ENCODE assay signal across 14 mouse cellular contexts in genomic region chr12:102769000-102769399, GRCm38 (mm10). TPM values are rescaled to one million over a fixed set of nuclear protein-coding genes. Genes with fewer than 3 reads are reported as not detected.
DNase-seq lines count a peak whose midpoint lies in the region; ATAC-seq and TF ChIP-seq lines count a peak whose summit lies in the region.
"Had no signal": no experiment of that assay in that cellular context is flagged by ENCODE, and none has a peak within 500 bp of the region (broad histone marks: within the 10 kb centered on the region; RNA-seq: fewer than 3 reads in every experiment).

No protein-coding gene starts in this region.

- no peaks in the 10 kb centered on the region for H3K27me3 ChIP-seq in midbrain, embryonic 14.5 days (ENCODE audit: control insufficient read depth, insufficient read depth, low read length)
- no peaks in the 10 kb centered on the region for H3K27me3 ChIP-seq in midbrain, embryonic 10.5 days (ENCODE audit: low read depth, poor library complexity, severe bottlenecking)
- no peaks in the 10 kb centered on the region for H3K27me3 ChIP-seq in MEL (ENCODE audit: control insufficient read depth in 1 of 2, insufficient read depth in 2 of 2, low read length in 2 of 2)
- no peaks in the 10 kb centered on the region for H3K27me3 ChIP-seq in stomach, postnatal 0 days (ENCODE audit: control insufficient read depth, insufficient read depth, low read length)
- H3K27me3 ChIP-seq: megakaryocyte, embryonic 14.5 days had no signal

- peak; percentile 6; the same call in 1 of the 2 replicates for TF ChIP-seq RAD21 in MEL (IDR thresholded peaks at IDR 0.05; ENCODE audit: low read depth, low read length)

- no peak overlapping the region for H3K27ac ChIP-seq in midbrain, embryonic 14.5 days (replicated peaks; ENCODE audit: low read depth, low read length)
- no peak overlapping the region for H3K27ac ChIP-seq in midbrain, embryonic 10.5 days (replicated peaks)
- H3K27ac ChIP-seq in MEL (ENCODE audit: control insufficient read depth, low read depth, low read length) = no peak overlapping the region
- no peak overlapping the region for H3K27ac ChIP-seq in stomach, postnatal 0 days (replicated peaks)

- TF ChIP-seq EP300 in MEL (IDR thresholded peaks at IDR 0.05; ENCODE audit: low read depth in 1 of 2, low read length in 2 of 2) = no peak
- no peak for TF ChIP-seq EP300 in stomach, postnatal 0 days (optimal IDR thresholded peaks at IDR 0.05)

- TF ChIP-seq CTCF in MEL (IDR thresholded peaks at IDR 0.05 in 2 of 3, conservative IDR thresholded peaks at IDR 0.05 in 1 of 3; ENCODE audit: control insufficient read depth in 1 of 3, insufficient read depth in 1 of 3, low read depth in 2 of 3, low read length in 3 of 3, poor library complexity in 1 of 3, severe bottlenecking in 1 of 3) = peak in 2 of 3 experiments; percentile 11 to 39; a peak in 2 of 6 replicates
- peak; percentile 61 for TF ChIP-seq CTCF in stomach, postnatal 0 days (IDR thresholded peaks at IDR 0.05; ENCODE audit: low read depth)

- ATAC-seq in midbrain, embryonic 14.5 days (ENCODE audit: low FRiP score, low TSS enrichment) = no peak
- ATAC-seq in stomach, postnatal 0 days (ENCODE audit: low FRiP score, low TSS enrichment) = no peak

- DNase-seq in kidney, adult 9 months = peak; percentile 31
- DNase-seq in kidney, adult 11 months = no peak
- DNase-seq in midbrain, embryonic 14.5 days = peak; percentile 27
- no peak for DNase-seq in midbrain, embryonic 10.5 days (ENCODE audit: low spot score)
- DNase-seq in MEL (ENCODE audit: low read depth, low spot score) = no peak
- DNase-seq in stomach, postnatal 0 days (ENCODE audit: low spot score) = no peak
- no peak for DNase-seq in spleen, postnatal 14 days (ENCODE audit: low spot score in 2 of 2)
- DNase-seq: adrenal gland, adult 8-10 months had no signal

- TF ChIP-seq POLR2A in MEL (IDR thresholded peaks at IDR 0.05; ENCODE audit: control insufficient read depth in 1 of 2, insufficient read depth in 1 of 2, low read depth in 1 of 2, low read length in 2 of 2, poor library complexity in 1 of 2) = no peak

- no peaks in the 10 kb centered on the region for H3K4me1 ChIP-seq in midbrain, embryonic 14.5 days (ENCODE audit: control insufficient read depth, insufficient read depth, low read length)
- H3K4me1 ChIP-seq in midbrain, embryonic 10.5 days = no peaks in the 10 kb centered on the region
- H3K4me1 ChIP-seq in MEL (ENCODE audit: control insufficient read depth in 1 of 2, insufficient read depth in 2 of 2, low read length in 2 of 2) = no peaks in the 10 kb centered on the region
- H3K4me1 ChIP-seq in stomach, postnatal 0 days (replicated peaks; ENCODE audit: control insufficient read depth, insufficient read depth) = no peaks in the 10 kb centered on the region

- peaks cover 90% of the 10 kb centered on the region for H3K36me3 ChIP-seq in midbrain, embryonic 14.5 days (ENCODE audit: control insufficient read depth, insufficient read depth, low read length)
- H3K36me3 ChIP-seq in midbrain, embryonic 10.5 days = peaks cover 99% of the 10 kb centered on the region
- peaks cover 0 to 39% of the 10 kb centered on the region in 2 experiments; a peak in 2 of 4 replicates for H3K36me3 ChIP-seq in MEL (ENCODE audit: control insufficient read depth in 1 of 2, insufficient read depth in 2 of 2, low read length in 2 of 2)
- peaks cover 19% of the 10 kb centered on the region for H3K36me3 ChIP-seq in stomach, postnatal 0 days (ENCODE audit: control insufficient read depth, insufficient read depth, low read length)

- H3K79me2 ChIP-seq in MEL (ENCODE audit: control insufficient read depth, insufficient read depth, low read length, poor library complexity) = no peaks in the 10 kb centered on the region

- H3K9me3 ChIP-seq in midbrain, embryonic 14.5 days (ENCODE audit: control insufficient read depth, low read length) = no peaks in the 10 kb centered on the region
- no peaks in the 10 kb centered on the region; the same call in 1 of the 2 replicates for H3K9me3 ChIP-seq in midbrain, embryonic 10.5 days (replicated peaks)
- no peaks in the 10 kb centered on the region for H3K9me3 ChIP-seq in MEL (replicated peaks; ENCODE audit: insufficient read depth, low read length)
- no peaks in the 10 kb centered on the region for H3K9me3 ChIP-seq in stomach, postnatal 0 days (ENCODE audit: control insufficient read depth, low read length)
- H3K9me3 ChIP-seq: megakaryocyte, embryonic 14.5 days had no signal

- no peak overlapping the region for H3K9ac ChIP-seq in midbrain, embryonic 14.5 days (replicated peaks; ENCODE audit: low read length)
- no peak overlapping the region for H3K9ac ChIP-seq in MEL (ENCODE audit: control insufficient read depth, low read depth, low read length, poor library complexity, severe bottlenecking)
- no peak overlapping the region for H3K9ac ChIP-seq in stomach, postnatal 0 days (ENCODE audit: low read length)

- H3K4me3 ChIP-seq in midbrain, embryonic 14.5 days (replicated peaks; ENCODE audit: low read depth, low read length) = no peak overlapping the region
- H3K4me3 ChIP-seq in midbrain, embryonic 10.5 days = no peak overlapping the region
- H3K4me3 ChIP-seq in MEL (ENCODE audit: control insufficient read depth in 1 of 2, insufficient read depth in 1 of 2, low read depth in 2 of 2, low read length in 2 of 2) = no peak overlapping the region
- H3K4me3 ChIP-seq in stomach, postnatal 0 days (ENCODE audit: low read depth, low read length) = no peak overlapping the region
- H3K4me3 ChIP-seq: megakaryocyte, embryonic 14.5 days had no signal

- WGBS in midbrain, embryonic 14.5 days = 95% methylated on average over 4 of the region's 4 CpGs
- WGBS in midbrain, embryonic 10.5 days = 94% methylated on average over 4 of the region's 4 CpGs
- 92% methylated on average over 4 of the region's 4 CpGs for WGBS in stomach, postnatal 0 days

- H3K4me2 ChIP-seq in midbrain, embryonic 14.5 days (ENCODE audit: low read length) = no peak overlapping the region
- no peak overlapping the region for H3K4me2 ChIP-seq in stomach, postnatal 0 days (replicated peaks; ENCODE audit: low read depth)

TF ChIP-seq in MEL, 35 proteins besides CTCF, POLR2A, EP300 and RAD21 (continues in another document):
- TF ChIP-seq UBTF (IDR thresholded peaks at IDR 0.05; ENCODE audit: borderline replicate concordance, insufficient read depth, low read depth, low read length) (no peak), ZKSCAN1 (IDR thresholded peaks at IDR 0.05; ENCODE audit: low read depth, low read length) (no peak), MAFK (IDR thresholded peaks at IDR 0.05; ENCODE audit: borderline replicate concordance, low read depth, low read length) (no peak), JUND (IDR thresholded peaks at IDR 0.05; ENCODE audit: low read depth, low read length) (no peak), MAX (IDR thresholded peaks at IDR 0.05; ENCODE audit: low read length) (no peak), GABPA (IDR thresholded peaks at IDR 0.05; ENCODE audit: low read depth, low read length) (no peak), KAT2A (conservative IDR thresholded peaks at IDR 0.05; ENCODE audit: low read depth, low read length) (no peak), USF2 (IDR thresholded peaks at IDR 0.05; ENCODE audit: borderline replicate concordance in 1 of 2, insufficient read depth in 1 of 2, low read depth in 1 of 2, low read length in 2 of 2) (no peak), USF1 (IDR thresholded peaks at IDR 0.05; ENCODE audit: low read depth, low read length) (no peak), ZNF384 (IDR thresholded peaks at IDR 0.05; ENCODE audit: low read depth, low read length) (no peak)

RNA-seq across cellular contexts. Expression of gene Gm20604, which starts 10.5 kb away (rescaled TPM):
- 46.7 and 47.3 TPM in 2 replicates for polyA plus RNA-seq in midbrain, embryonic 14.5 days (2014; fragmentation: Nextera tagmentation; extraction: Ambion mirVana)
- 34.8 and 37.3 TPM in 2 replicates for polyA plus RNA-seq in midbrain, embryonic 10.5 days (2016; fragmentation: Nextera tagmentation; extraction: Ambion mirVana)
- 6.9 and 8.8 TPM in 2 replicates for total RNA-seq in MEL (2012; rRNA removed)
- polyA plus RNA-seq in MEL (2012; ENCODE audit: insufficient read depth in 1 of 2, insufficient read length in 2 of 2, low read depth in 1 of 2, low replicate concordance in 2 of 2, missing spikeins in 1 of 2) = 1 to 10 TPM in 1 of 2 experiments, not detected in 1; 7.9 TPM
- polyA plus RNA-seq in stomach, postnatal 0 days (2015; fragmentation: Nextera tagmentation; extraction: Ambion mirVana) = 10.3 and 10.6 TPM in 2 replicates

RNA-seq across cellular contexts. Expression of gene Ubr7, which starts 11.2 kb away (rescaled TPM):
- polyA plus RNA-seq in midbrain, embryonic 14.5 days (2014; fragmentation: Nextera tagmentation; extraction: Ambion mirVana) = 32.6 and 47.1 TPM in 2 replicates
- 64.4 and 67.1 TPM in 2 replicates for polyA plus RNA-seq in midbrain, embryonic 10.5 days (2016; fragmentation: Nextera tagmentation; extraction: Ambion mirVana)
- total RNA-seq in MEL (2012; rRNA removed) = 58.5 and 68.1 TPM in 2 replicates
- 10 to 100 TPM in 1 of 2 experiments, not detected in 1; 62.3 TPM for polyA plus RNA-seq in MEL (2012; ENCODE audit: insufficient read depth in 1 of 2, insufficient read length in 2 of 2, low read depth in 1 of 2, low replicate concordance in 2 of 2, missing spikeins in 1 of 2)
- 16.1 and 16.3 TPM in 2 replicates for polyA plus RNA-seq in stomach, postnatal 0 days (2015; fragmentation: Nextera tagmentation; extraction: Ambion mirVana)

RNA-seq across cellular contexts. Expression of gene Gon7, which starts 11.4 kb away (rescaled TPM):
- 44.9 and 51.8 TPM in 2 replicates for polyA plus RNA-seq in midbrain, embryonic 14.5 days (2014; fragmentation: Nextera tagmentation; extraction: Ambion mirVana)
- 50.3 and 52.7 TPM in 2 replicates for polyA plus RNA-seq in midbrain, embryonic 10.5 days (2016; fragmentation: Nextera tagmentation; extraction: Ambion mirVana)
- total RNA-seq in MEL (2012; rRNA removed) = 33.0 and 33.7 TPM in 2 replicates
- polyA plus RNA-seq in MEL (2012; ENCODE audit: insufficient read depth in 1 of 2, insufficient read length in 2 of 2, low read depth in 1 of 2, low replicate concordance in 2 of 2, missing spikeins in 1 of 2) = 100 to 1,000 TPM in 1 of 2 experiments, 10 to 100 TPM in 1; 31.3 to 129 TPM
- polyA plus RNA-seq in stomach, postnatal 0 days (2015; fragmentation: Nextera tagmentation; extraction: Ambion mirVana) = 13.6 and 14.7 TPM in 2 replicates

RNA-seq across cellular contexts. Expression of gene Gm28051, which starts 11.4 kb away (rescaled TPM):
- polyA plus RNA-seq in midbrain, embryonic 14.5 days (2014; fragmentation: Nextera tagmentation; extraction: Ambion mirVana) = not detected in 2 replicates
- polyA plus RNA-seq in midbrain, embryonic 10.5 days (2016; fragmentation: Nextera tagmentation; extraction: Ambion mirVana) = not detected in 2 replicates
- total RNA-seq in MEL (2012; rRNA removed) = not detected in 2 replicates
- not detected for polyA plus RNA-seq in MEL (2012; ENCODE audit: insufficient read depth in 1 of 2, insufficient read length in 2 of 2, low read depth in 1 of 2, low replicate concordance in 2 of 2, missing spikeins in 1 of 2)
- polyA plus RNA-seq in stomach, postnatal 0 days (2015; fragmentation: Nextera tagmentation; extraction: Ambion mirVana) = not detected in 2 replicates
- total RNA-seq: adrenal gland, adult 8-10 months; common myeloid progenitor, adult 5-6 weeks; heart, adult 8-10 months had no signal
- polyA plus RNA-seq: hindbrain, embryonic 11.5 days; large intestine, adult 2 months; stomach, embryonic 14.5 days had no signal

RNA-seq across cellular contexts. Expression of gene Tmem251, which starts 25.4 kb away (rescaled TPM):
- polyA plus RNA-seq in midbrain, embryonic 14.5 days (2014; fragmentation: Nextera tagmentation; extraction: Ambion mirVana) = 13.0 and 13.2 TPM in 2 replicates
- 13.2 and 14.0 TPM in 2 replicates for polyA plus RNA-seq in midbrain, embryonic 10.5 days (2016; fragmentation: Nextera tagmentation; extraction: Ambion mirVana)
- 9.0 and 9.3 TPM in 2 replicates for total RNA-seq in MEL (2012; rRNA removed)
- 10 to 100 TPM; 11.4 to 57.5 TPM for polyA plus RNA-seq in MEL (2012; ENCODE audit: insufficient read depth in 1 of 2, insufficient read length in 2 of 2, low read depth in 1 of 2, low replicate concordance in 2 of 2, missing spikeins in 1 of 2)
- 10.5 and 10.9 TPM in 2 replicates for polyA plus RNA-seq in stomach, postnatal 0 days (2015; fragmentation: Nextera tagmentation; extraction: Ambion mirVana)

Comparison
In these comparisons a context has a peak if more than half of its experiments do, and no peak if none do; other contexts are left out.
1. DNase-seq: peak in kidney, adult 9 months (single experiment) and midbrain, embryonic 14.5 days (single experiment); none in kidney, adult 11 months (single experiment), midbrain, embryonic 10.5 days (single experiment), MEL (single experiment), stomach, postnatal 0 days (single experiment) and spleen, postnatal 14 days (0 of 2).